Mouse (Mus musculus) cerebellum, adult 9-11 months (tissue): ENCODE data around the gene S100a2.

Source experiments
- DNase-seq: peaks from one replicate; pipeline ENCODE4 v3.0.0; 2022

The S100a2 gene

GRCm38 (mm10) chr3:90597736-90598135 lies 7.7 kb downstream of the S100a2 start:
- no peak for DNase-seq

GRCm38 (mm10) chr3:90598212-90598611 lies 8.2 kb downstream of the S100a2 start:
- no peak for DNase-seq

GRCm38 (mm10) chr3:90599401-90599800 lies 9.4 kb downstream of the S100a2 start:
- no peak for DNase-seq

GRCm38 (mm10) chr3:90600036-90600435 lies 10.0 kb downstream of the S100a2 start:
- DNase-seq, result no peak

GRCm38 (mm10) chr3:90600458-90601195 lies 10.6 kb downstream of the S100a2 start:
- no peak for DNase-seq

- no peak for DNase-seq
Measured at GRCm38 (mm10) chr3:90601486-90602110, 11.6 kb downstream of the S100a2 start, which contains the start of gene Gm42674. Gene Gm42674 (plus strand): TSS chr3:90601904.

- no peak for DNase-seq
Measured at GRCm38 (mm10) chr3:90603623-90604022, 13.6 kb downstream of the S100a2 start, which contains the start of gene S100a4. Gene S100a4 (plus strand): TSS chr3:90603771.

- DNase-seq, result no peak
Measured at GRCm38 (mm10) chr3:90604416-90604815, 14.4 kb downstream of the S100a2 start.

GRCm38 (mm10) chr3:90605049-90605448 lies 15.0 kb downstream of the S100a2 start:
- no peak for DNase-seq

- no peak for DNase-seq
Measured at GRCm38 (mm10) chr3:90605736-90606135, 15.7 kb downstream of the S100a2 start.

GRCm38 (mm10) chr3:90606185-90606584 lies 16.1 kb downstream of the S100a2 start:
- no peak for DNase-seq

GRCm38 (mm10) chr3:90607361-90607760 lies 17.3 kb downstream of the S100a2 start:
- DNase-seq, result no peak

GRCm38 (mm10) chr3:90608223-90608622 lies 18.2 kb downstream of the S100a2 start, which contains the start of gene S100a5:
Gene S100a5 (plus strand): TSS chr3:90608523.
- no peak for DNase-seq

GRCm38 (mm10) chr3:90609102-90609501 lies 19.1 kb downstream of the S100a2 start:
- no peak for DNase-seq

- DNase-seq, result no peak
Measured at GRCm38 (mm10) chr3:90611494-90611893, 21.4 kb downstream of the S100a2 start.

- no peak for DNase-seq
Measured at GRCm38 (mm10) chr3:90612061-90612460, 22.0 kb downstream of the S100a2 start.

GRCm38 (mm10) chr3:90612728-90613291 lies 22.8 kb downstream of the S100a2 start, which contains the start of gene S100a6:
Gene S100a6 (plus strand): TSS chr3:90612882.
- DNase-seq, result no peak

GRCm38 (mm10) chr3:90613461-90614147 lies 23.6 kb downstream of the S100a2 start:
- DNase-seq, result no peak

- DNase-seq, result no peak
Measured at GRCm38 (mm10) chr3:90614148-90614530, 24.1 kb downstream of the S100a2 start.

GRCm38 (mm10) chr3:90614611-90615251 lies 24.7 kb downstream of the S100a2 start:
- no peak for DNase-seq

GRCm38 (mm10) chr3:90615415-90615814 lies 25.4 kb downstream of the S100a2 start:
- DNase-seq, result peak; percentile 29

- DNase-seq, result no peak
Measured at GRCm38 (mm10) chr3:90615911-90616310, 25.9 kb downstream of the S100a2 start.

GRCm38 (mm10) chr3:90617586-90617985 lies 27.5 kb downstream of the S100a2 start:
- no peak for DNase-seq
